Mouse (Mus musculus) lung, postnatal 25 days (tissue): Measurements from ENCODE around the gene Gm49355.
"Not testable (repeated sequence)": the region's sequence is repeated elsewhere in the genome, so short reads cannot be mapped to it uniquely, and the experiment has no call there.

ENCODE experiments used
- DNase-seq: peaks from one replicate; pipeline ENCODE4 v3.0.0; 2022; ENCODE audit warnings: low spot score

The Gm49355 gene

DNA sequence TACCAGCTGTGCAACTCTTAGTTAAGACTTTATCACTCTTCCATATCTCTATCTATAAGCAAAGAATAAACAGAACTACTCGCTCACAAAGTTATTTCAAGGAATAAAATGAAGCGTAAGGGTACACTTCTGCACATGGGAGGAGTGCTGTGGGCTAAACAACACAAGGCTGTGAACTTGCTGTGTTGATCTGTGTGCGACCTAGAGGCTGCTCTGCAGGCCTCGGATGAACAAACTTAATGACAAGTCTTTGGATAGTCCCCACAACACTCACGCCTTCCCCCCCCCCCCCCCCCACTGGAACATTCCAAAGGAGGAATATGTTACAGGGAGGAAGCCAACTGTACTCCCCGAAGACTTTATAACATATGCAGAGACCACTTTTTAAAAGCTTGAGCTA lies at the start of gene Gm49355:
Gene Gm49355 (plus strand): TSS at position 336 of the 400 bp plus-strand sequence.
- no peak for DNase-seq

DNA sequence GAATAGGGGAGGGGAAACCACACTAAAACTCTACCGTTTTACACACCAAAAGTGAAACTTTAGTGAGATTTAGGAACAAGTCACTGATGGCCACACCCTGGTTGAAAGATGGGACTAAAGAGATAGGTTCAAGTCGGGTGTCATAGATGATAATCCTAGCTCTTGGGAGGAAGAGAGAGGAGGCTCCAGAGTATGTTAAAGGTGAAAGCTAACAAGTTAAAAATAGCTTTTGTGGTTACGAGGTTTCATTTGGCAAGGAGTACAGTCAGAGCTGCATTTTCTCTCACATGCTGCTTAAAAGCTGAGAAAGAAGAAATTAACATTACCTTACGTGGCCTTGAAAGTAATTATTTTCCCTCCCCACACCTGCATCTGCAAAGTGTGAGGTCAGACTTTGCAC lies 40.0 kb upstream of the Gm49355 start:
- DNase-seq, result no peak

DNA sequence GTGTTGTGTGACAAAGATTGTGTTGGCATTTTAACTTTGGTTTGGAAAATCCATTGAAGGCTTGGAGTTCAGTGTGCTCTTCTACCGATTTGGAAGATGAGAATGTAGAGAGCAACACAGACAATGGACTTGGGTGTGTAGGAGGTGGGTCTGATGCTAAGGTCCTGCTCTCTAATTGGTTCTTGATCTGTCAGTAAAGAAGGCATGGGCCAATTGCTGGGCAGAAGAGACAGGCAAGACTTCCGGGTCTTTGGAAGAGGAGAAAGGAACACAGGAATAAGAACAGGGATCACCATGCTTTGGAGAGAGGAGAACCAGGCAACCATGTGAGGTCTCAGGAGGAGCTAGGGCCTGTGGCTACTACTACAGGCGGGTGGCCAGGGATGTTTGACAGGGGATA lies 7.7 kb upstream of the Gm49355 start:
- DNase-seq, result no peak

DNA sequence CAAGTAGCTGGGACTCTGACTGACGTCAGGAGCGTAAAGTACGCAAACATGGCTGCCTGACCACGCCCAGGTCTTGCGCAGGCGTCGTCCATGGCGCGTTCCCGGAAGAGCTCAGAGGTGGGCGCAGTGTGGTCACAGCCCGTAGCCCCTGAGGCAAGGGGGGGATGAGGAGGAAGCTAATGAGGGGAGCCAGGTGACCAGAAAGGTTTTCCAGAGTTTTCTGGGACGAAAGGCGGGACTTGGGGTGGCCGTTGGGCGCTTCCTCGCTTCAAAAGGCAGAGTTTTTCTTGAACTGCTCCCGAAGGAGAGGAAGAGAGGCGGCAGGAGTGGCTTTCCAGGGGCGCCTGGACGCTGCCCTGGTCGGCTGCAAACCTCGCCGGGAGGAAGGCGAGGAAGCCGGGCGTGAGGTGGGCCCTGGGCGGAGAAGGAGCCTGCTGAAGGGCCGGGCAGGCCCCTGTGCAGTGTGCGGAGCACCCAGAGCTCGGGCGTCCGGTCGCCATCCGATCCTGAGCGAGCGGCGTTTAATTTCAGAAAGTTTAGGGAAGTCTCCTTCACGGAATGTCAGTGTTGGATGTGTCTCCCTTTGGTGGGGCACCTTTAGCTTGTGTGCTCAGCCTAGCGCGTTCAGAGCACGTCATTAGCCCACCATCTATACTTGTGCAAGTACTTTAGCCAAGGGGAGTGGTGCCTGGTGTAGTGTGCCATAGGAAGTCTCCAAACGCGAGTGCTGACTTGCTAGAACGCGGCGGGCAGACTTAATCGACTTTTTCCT lies 551 bp downstream of the Gm49355 start, which contains the start of gene 3830406C13Rik:
Gene 3830406C13Rik (plus strand): TSS at position 33 of the 772 bp plus-strand sequence.
- peak; percentile 87 for DNase-seq

DNA sequence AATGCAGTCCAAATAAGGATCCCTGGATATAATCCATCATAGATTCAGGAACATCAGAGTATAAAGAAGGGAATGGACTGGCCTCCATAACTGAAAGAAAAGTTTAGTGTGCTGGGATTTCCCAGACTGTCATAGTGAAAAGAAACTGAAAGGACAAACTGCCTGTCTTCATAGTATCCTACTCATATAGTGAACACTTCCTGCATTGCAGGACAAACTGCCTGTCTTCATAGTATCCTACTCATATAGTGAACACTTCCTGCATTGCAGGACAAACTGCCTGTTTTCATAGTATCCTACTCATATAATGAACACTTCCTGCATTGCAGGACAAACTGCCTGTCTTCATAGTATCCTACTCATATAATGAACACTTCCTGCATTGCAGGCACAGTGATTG lies 6.0 kb downstream of the Gm49355 start:
- DNase-seq, result not testable (repeated sequence)

DNA sequence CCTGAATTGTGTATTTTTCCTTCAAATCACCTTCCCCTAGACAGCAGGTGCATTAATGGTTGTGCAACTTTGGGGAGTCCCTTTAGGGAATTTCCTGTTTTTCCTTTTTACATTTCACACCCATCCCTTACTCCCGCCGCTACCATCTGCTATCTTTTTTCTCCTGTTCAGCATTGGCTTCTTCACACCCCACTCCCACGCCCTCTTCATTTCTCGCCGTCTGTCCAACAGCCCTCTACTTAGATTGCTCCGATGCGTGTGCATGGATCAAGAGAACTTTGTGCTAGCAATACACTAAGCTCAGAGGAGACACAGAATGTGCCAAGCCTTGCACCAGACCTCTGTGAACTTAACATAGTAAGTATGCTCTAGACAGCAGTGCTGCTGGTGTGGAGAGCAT lies 12.6 kb downstream of the Gm49355 start:
- no peak for DNase-seq

DNA sequence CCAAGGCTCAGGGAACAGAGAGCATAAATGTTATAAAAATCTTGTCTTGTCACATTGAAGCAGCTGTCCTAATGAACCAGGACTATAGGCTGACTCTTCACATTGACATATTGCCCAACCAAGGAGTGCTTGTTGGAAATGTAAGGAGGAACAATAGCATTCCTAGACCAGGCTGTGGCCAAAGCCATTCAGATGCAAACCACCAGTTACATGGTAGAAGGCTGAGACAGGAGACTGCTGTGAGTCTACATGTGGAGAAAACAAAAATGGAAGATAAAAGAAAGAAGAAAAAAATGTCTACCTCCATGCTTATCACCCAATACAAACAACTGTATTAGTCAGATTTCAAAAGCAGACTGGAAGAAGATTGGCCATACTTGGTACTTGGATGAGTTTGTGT lies 15.4 kb downstream of the Gm49355 start:
- no peak for DNase-seq

DNA sequence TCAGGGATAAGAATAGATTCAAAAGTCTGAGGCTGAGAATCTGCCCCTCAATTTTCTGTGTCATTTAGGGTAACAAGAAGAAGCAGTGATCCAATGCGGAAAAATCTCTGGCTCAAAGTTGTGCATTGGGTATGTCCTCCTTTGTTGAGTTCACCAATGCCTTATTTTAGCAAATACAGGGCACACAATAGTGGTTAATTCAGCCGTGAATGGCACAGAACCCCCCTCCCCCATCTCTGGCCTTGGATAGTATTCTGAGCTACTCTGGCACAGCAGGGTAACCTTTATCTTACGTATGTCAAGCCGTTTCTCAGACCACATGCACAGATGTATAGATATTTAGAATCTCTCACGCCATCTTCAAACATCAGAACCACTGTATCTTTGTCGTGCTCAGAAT lies 15.9 kb downstream of the Gm49355 start:
- no peak for DNase-seq

DNA sequence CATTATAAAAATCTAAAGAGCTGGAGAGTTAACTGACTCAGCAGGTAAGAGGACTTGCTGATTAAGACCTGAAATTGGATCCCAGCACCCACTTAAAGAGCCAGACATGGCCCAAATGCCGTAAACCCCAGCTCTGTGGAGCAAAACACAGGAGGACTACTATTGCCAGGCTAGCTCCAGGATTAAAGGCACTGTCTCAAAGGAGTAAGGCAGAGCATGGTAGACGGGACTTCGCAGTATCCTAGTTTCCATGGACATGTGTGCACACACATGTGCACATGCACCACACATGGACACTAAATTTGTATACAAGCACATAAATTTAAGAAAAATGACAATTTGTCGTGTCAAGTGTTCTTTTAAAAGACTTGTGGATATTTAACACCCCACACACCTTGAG lies 16.5 kb downstream of the Gm49355 start:
- DNase-seq, result no peak

DNA sequence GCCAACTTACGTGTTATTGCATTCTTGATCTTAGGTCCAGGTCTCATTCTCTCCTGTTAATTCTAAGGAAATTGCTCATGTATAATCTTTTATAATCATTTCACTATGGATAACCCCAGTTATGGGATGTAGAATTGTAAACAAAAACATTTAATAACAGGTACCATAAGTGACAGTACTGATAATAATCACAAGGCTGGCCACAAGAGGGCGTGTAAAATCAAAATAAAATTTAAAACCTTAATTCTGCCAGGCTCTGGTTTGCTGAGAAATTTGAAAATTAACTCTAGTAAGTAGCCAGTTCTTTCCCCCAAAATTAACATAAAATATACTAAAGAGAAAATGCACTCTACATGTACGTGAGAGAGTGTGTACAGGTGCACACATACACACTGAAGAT lies 16.9 kb downstream of the Gm49355 start:
- no peak for DNase-seq

DNA sequence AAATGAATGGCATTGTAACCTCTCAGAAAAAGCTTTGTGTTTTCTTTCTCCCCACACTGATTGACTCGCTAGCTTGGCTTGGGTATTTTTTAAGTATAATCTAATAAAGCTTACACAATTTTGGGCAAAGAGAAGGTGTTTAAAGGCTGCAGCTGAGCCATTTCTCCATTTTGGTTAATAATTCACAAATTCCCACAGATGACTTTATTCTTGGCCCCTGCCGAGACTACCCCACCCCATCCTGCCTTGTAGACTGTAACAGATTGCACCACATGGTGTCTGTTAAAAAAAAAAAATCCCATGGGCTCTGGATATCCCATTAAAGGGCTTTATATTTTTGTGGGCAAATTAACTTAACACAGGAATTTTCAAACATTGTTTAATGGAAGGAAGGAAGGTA lies 19.3 kb downstream of the Gm49355 start:
- no peak for DNase-seq

DNA sequence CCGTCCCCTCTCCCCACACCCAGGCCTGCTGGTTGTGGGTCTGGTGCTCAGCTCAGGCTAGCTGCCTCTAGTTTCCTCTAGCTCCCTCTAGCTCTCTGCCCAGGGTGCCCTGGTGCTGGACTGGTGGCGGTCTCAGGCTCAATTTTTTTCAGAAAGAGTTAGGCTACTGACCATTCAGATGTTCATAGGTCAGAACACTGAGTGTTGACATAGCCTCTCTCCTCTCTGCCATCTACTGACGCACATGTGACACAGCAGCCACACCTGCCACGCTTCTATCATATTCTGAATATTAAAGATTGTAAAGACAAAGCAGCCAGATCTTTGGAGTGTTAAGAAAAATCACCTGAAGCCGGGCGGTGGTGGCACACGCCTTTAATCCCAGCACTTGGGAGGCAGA lies 49.8 kb downstream of the Gm49355 start:
- no peak for DNase-seq

DNA sequence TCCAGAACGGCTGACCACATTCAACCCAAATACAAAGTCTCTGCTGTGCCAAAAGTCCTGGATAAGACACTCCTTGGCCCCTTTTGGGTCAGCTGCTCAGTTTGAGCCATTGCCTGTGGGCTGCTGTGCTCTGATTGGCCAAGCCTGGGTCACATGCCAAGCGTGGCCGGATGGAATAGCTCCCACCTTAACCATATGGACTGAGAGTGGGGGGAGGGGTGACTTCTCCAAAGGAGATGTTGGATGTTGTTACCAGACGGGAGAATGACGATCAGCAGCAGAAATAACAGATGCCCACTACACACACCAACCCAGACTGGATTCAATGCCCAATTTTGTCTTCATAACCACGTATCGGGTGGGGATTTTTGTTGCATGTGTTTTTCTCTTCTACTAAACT lies 51.1 kb downstream of the Gm49355 start:
- no peak for DNase-seq

DNA sequence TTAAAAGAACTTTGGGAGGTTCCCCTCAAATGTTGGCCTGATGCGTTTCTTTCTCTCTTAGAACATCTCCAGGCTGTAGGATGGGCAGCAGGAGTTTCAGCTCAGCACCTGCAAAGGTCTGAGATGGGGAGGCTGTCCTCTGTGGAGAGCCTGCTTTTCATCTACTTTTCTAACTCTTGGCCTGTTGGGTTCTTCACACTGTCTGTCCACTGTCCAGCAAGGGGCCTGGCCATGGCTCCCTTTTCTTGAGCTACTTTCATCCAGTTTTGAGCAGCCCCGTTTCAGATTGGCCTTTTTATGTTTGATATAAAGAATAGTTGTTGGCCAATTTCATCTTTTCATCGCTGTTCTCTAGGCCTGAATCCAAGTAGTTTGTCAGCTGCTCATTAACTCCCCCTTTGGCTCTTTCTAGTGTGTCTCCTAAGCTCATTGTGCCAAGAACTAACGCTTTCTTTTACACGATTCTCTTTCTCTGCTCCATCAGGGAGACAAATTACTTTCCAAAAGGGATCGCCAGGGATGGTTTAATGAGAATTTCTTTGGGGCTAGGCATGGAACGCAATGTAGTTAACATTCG lies 53.7 kb downstream of the Gm49355 start:
- no peak for DNase-seq

DNA sequence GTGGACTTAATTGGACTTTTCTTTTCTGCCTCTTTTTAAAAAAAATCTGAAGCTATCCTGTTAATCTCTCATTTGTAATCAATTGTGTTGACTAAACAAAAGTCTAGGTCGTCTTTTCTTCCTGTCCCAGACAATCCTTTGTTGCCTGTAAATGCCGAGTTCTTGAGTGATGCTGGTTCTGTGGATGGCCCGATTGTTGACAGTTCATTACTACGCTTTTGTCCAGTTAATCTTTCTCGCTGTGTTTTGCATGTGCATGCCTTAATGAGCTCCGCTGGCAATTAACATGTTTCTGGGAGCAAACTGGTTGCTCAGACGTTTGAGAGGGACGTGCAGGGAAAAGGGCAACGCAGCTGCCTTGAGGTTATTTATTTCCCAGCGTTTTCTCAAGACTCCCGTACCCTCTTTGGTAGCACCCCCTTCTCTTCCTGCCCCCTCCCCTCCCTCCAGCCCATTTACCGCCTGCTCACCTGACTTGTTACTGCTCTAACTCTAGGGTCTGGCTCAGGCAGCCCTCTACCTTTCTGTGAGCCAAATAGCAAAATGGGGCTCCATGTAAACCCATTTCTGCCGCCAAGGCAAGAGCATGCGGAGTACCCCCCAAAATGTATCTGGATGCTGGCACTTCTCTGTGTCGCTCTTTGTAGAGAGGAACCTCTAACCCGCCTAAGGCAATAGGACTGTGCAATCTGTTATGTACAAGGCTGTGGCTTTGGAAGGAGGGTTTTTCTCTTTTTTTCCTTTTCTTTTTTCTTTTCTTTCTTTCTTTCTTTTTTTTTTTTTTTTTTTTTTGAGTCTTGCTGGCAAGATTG lies 54.4 kb downstream of the Gm49355 start:
- no peak for DNase-seq

DNA sequence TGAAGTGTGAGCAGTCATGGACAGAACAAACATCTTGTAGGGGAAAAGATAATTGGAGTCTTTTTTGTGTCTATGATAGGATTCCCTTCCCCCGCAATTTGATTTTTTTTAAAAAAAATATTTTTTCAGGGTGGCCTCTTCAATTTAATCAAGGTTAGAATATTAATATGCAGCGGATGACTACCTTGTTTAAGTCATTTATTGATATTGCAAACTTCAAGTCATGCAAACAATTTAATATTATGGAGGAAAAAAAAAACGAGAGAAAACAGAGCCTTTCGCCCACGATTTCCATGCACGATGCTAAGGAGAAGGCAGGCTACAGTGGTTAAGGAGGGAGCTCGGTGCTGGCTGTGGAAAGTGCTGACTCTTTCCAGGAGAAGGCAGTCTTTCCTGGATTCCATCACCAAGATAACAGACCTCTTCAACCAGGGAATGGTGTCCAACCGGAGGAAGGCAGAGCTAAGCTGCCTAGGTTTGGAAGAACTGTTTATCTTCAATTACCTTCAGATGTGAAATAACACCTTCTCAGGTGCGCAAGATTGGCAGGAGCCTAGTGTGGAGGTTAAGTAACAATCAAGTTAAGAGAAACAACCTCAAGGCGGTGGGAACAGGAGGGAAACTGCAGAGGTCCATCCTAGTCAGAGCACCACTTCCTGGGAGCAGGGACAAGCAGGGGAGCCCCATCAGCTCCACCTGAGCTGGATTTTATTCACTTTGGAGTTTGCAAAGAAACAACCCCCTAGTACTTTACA lies 55.2 kb downstream of the Gm49355 start:
- no peak for DNase-seq

DNA sequence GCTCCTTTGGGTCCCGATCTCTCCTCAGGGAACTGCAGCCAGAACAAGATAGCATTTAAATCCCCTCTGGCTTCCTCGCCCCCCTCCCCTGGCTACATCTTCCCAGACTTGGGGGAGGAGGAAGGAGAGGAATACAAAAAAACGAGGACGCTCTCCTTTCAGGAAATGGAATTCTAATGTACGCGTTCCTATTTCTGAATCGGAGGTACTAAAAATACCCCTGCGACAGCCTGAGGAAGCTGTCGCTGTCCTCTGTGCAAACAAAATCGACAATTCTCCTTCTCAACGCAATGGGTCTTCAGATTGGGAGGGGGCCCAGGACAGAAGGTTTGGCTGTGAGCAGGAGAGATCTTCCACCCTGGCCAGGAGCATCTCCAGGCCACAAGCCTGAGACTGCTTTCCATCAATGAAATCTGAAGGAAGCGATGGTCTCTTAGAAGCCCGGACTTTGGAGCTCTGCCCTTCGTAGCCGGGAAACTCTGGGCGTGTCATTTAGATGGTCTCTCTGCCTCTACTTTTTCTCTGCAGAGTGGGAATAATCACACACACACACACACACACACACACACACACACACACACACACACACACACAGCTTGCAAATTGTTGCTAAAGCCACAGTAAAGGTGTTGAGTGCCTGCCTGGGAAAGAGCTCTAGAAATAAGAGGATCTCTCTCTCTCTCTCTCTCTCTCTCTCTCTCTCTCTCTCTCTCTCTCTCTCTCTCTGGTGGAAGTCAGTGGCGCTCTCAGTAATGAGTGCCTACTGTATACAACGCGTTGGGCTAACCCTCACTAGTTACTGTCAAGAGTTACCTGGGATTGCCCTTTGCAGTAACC lies 56.7 kb downstream of the Gm49355 start:
- DNase-seq, result no peak

DNA sequence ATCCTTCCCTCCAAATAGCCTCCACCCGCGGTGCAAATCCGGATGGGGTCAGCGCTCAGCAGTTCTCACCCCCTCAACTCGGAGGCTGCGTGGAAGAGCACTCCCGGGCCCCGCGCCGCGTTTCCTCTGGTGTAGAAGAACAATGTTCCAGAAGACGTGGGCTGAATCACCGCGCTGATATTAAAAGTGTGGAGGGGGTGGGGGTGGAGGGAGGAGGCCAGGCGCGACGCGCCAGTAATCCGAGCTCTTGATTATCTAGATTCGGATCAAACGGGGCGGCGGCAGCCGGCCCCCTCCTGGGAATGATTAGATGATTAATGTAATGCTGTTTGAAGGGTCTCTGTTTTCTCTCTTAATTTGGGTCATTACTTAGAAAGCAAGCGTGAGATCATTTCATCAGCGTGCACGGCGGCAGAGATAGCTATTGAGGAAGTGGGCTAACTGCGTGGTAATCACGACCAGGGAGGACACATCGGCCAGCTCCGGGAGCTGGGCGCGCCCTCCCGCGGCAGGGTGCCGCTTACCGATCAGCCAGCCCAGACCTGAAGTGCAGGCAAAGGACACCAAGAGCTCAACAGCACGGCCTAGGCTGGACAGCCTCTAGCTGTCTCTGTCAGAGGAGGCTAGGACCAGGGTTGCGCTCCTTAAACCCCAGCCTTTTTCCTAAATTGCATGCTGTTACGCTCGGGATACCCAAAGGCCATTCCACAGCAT lies 57.5 kb downstream of the Gm49355 start:
- DNase-seq, result no peak

DNA sequence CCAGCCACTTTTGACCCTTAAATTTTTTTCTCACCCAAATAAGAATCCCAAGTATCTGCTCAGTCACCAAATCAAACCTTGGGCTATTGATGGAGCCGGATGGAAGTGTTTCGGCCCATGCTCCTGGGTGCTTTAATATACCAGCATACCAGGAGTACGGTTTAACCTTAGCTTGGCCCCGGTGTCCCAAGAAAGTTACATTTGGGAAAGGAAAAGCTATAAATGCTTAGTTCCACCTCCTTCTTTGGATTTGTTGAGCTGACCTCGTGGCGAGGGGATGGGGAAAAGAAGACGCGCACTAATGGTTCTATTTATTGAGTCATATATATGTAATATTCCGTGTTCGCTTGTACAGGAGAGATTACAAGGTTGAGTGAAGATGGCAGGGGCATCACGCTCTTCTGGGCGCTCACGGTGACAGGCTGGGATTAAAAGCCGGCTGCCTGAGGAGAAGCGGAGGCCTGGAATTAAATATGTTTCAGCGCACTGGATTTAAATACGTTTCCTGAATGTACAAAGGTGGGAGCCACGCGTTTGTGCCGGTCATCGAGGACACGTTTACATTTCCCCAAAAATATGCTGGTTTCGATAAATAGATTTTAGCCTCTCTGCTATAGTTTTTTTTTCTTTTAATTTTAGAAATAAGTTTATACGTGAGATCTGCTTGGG lies 58.1 kb downstream of the Gm49355 start:
- no peak for DNase-seq

DNA sequence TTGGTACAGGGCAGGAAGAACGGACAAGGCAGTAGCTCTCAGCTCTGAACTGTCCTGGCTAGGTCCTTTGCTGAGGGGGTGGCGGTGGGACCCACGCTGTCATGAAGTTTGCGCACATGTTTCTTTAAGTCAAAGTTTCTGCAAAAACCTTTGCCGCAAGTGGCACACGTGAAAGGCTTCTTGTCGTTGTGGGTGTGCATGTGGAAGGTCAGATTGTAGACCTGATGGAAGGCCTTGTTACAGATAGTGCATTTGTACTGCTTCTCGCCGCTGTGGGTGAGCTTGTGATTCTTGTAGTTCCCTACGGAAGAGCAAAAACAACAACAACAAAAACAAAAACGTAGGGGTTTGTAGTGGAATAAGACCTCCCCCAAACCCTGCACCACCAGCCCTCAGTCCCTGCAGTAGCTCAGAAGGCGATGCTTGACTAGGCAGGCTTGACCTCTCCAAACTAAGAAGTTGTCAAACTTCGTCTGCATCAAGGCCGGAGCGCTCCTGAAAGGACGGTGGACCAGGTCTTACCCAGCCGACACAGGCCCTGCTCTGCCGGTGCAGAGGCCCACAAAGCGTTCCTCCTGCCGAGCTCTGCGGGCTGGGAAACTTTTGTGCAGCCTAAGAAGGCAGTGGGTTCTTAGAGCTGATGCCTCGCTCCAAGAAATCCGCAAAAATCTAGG lies 58.8 kb downstream of the Gm49355 start:
- no peak for DNase-seq
